Mouse (Mus musculus): ENCODE measurements around the gene Gm44503. TPM values are rescaled to one million over a fixed set of nuclear protein-coding genes. Genes with fewer than 3 reads are reported as not detected.

Gene Gm44503
- polyA plus RNA-seq, 1 experiment from 2014 or later: not detected

Small RNA genes lying within 50 kb of the gene (microRNA-seq; reads per million reads assigned to microRNA genes)
- gene Gm27353: not detected

Other genes starting within 250 kb of the Gm44503 start
- 2.1 and 2.2 TPM in 2 replicates for gene Prtg, start 152.0 kb upstream of the Gm44503 start, polyA plus RNA-seq (2016; fragmentation: Nextera tagmentation; extraction: Ambion mirVana)
- 14.2 and 15.0 TPM in 2 replicates for gene Pygo1, start 33.2 kb upstream of the Gm44503 start, polyA plus RNA-seq (2016; fragmentation: Nextera tagmentation; extraction: Ambion mirVana)
- gene Dyx1c1, start 67 bp upstream of the Gm44503 start, polyA plus RNA-seq (2016; fragmentation: Nextera tagmentation; extraction: Ambion mirVana): 2.6 and 2.7 TPM in 2 replicates
- gene Ccpg1os, start 26.5 kb downstream of the Gm44503 start, polyA plus RNA-seq (2016; fragmentation: Nextera tagmentation; extraction: Ambion mirVana): 26.5 and 27.9 TPM in 2 replicates
- 38.7 and 44.3 TPM in 2 replicates for gene Ccpg1, start 26.6 kb downstream of the Gm44503 start, polyA plus RNA-seq (2016; fragmentation: Nextera tagmentation; extraction: Ambion mirVana)
- 14.0 and 15.1 TPM in 2 replicates for gene Pigb, start 81.5 kb downstream of the Gm44503 start, polyA plus RNA-seq (2016; fragmentation: Nextera tagmentation; extraction: Ambion mirVana)
- 2.9 and 4.3 TPM in 2 replicates for gene Rab27a, start 86.0 kb downstream of the Gm44503 start, polyA plus RNA-seq (2016; fragmentation: Nextera tagmentation; extraction: Ambion mirVana)
- 0.17 TPM in 1 of 2 replicates, not detected in the other for gene Khdc3, start 143.0 kb downstream of the Gm44503 start, polyA plus RNA-seq (2016; fragmentation: Nextera tagmentation; extraction: Ambion mirVana)
- gene Gm20509, start 143.6 kb downstream of the Gm44503 start, polyA plus RNA-seq (2016; fragmentation: Nextera tagmentation; extraction: Ambion mirVana): 0.27 TPM in 1 of 2 replicates, not detected in the other
- gene Rsl24d1, start 154.6 kb downstream of the Gm44503 start, polyA plus RNA-seq (2016; fragmentation: Nextera tagmentation; extraction: Ambion mirVana): 115 and 124 TPM in 2 replicates

Measured in hindbrain, embryonic 12.5 days (tissue).